Mouse (Mus musculus) limb, embryonic 15.5 days (tissue): ENCODE results near the gene Spint2. TPM values are rescaled to one million over a fixed set of nuclear protein-coding genes. Genes with fewer than 3 reads are reported as not detected.

ENCODE experiments used
- ATAC-seq: fragments of 200-750 bp; cut with Nextera tagmentation; 2 replicates; pipeline ENCODE4 v1.8.0; 2017; ENCODE audit warnings: low read depth, moderate TSS enrichment; ENCODE audit not compliant: insufficient number of reproducible peaks, low FRiP score, low TSS enrichment
- H3K27ac ChIP-seq: fragments of 300-500 bp; sonication (generic); 2 replicates; pipeline ENCODE4 v1.5.1; 2015; ENCODE audit warnings: moderate library complexity, mild to moderate bottlenecking, inconsistent platforms
- H3K27me3 ChIP-seq: fragments of 300-500 bp; sonication (generic); 2 replicates; pipeline ENCODE4 v1.6.1; 2015; ENCODE audit warnings: inconsistent platforms
- H3K36me3 ChIP-seq: fragments of 300-500 bp; sonication (generic); 2 replicates; pipeline ENCODE4 v1.6.1; 2015; ENCODE audit warnings: inconsistent platforms
- H3K4me1 ChIP-seq: fragments of 300-500 bp; sonication (generic); 2 replicates; pipeline ENCODE4 v1.6.1; 2015; ENCODE audit warnings: inconsistent platforms
- H3K4me2 ChIP-seq: fragments of 300-500 bp; sonication (generic); 2 replicates; pipeline ENCODE4 v1.6.1; 2015; ENCODE audit warnings: mild to moderate bottlenecking, inconsistent platforms
- H3K4me3 ChIP-seq: fragments of 300-500 bp; sonication (generic); 2 replicates; pipeline ENCODE4 v1.5.1; 2015; ENCODE audit warnings: mild to moderate bottlenecking, inconsistent platforms
- H3K9ac ChIP-seq: fragments of 300-500 bp; sonication (generic); 2 replicates; pipeline ENCODE4 v1.6.1; 2015; ENCODE audit warnings: inconsistent platforms
- H3K9me3 ChIP-seq: fragments of 300-500 bp; sonication (generic); 2 replicates; pipeline ENCODE4 v1.6.1; 2016; ENCODE audit warnings: inconsistent platforms
- WGBS: fragments of 180-500 bp; shearing (Covaris S2); methylation state at CpG from one replicate; pipeline ENCODE4 v1.1.7; 2015; 5-methylcytosine and 5-hydroxymethylcytosine counted together
- polyA plus RNA-seq: library from polyadenylated mRNA; unstranded; fragments of >200 nt; fragmentation: Nextera tagmentation; extraction: Ambion mirVana; gene quantifications from 2 replicates; pipeline ENCODE4 v1.2.1, GENCODE M21; 2015

Gene Spint2
- polyA plus RNA-seq, 1 experiment from 2014 or later: 194 TPM

- 83% methylated on average over 2 of the region's 2 CpGs for WGBS
- Histone ChIP-seq H3K4me1 (peaks cover 39% of the 10 kb centered on the region), H3K27me3 (no peaks in the 10 kb centered on the region), H3K4me3 (no peak overlapping the region), H3K36me3 (no peaks in the 10 kb centered on the region), H3K27ac (no peak overlapping the region), H3K9me3 (no peaks in the 10 kb centered on the region), H3K4me2 (no peak overlapping the region), H3K9ac (no peak overlapping the region)
- ATAC-seq: no peak
These were observed 6.4 kb upstream of the Spint2 start for GRCm38 (mm10) chr7:29288079-29288478.

DNA sequence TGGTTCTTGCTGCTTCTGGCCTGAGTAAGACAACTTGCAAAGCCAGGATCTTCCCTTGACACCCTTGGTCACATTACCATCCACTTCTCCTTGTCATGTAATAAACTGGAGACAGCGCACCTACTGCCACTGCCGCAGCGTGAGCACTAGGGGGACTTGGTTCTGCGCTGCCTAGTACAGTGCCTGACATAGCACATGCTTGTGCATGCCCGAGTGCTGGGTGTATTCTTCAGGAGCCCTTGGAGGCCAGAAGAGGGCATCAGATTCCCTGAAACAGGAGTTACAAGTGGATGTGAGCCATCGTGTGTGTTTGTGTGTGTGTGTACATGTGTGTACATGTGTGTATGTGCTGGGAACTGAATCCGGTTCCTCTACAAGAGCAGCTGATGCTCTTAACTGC lies 5.8 kb upstream of the Spint2 start:
- H3K4me3 ChIP-seq: no peak overlapping the region
- H3K4me2 ChIP-seq: no peak overlapping the region
- H3K4me1 ChIP-seq: peaks cover 33% of the 10 kb centered on the region
- H3K9me3 ChIP-seq: no peaks in the 10 kb centered on the region
- H3K27me3 ChIP-seq: peaks cover 4% of the 10 kb centered on the region
- no peak overlapping the region for H3K9ac ChIP-seq
- no peak overlapping the region for H3K27ac ChIP-seq
- no peaks in the 10 kb centered on the region for H3K36me3 ChIP-seq
- 80% methylated on average over 7 of the region's 7 CpGs for WGBS
- no peak for ATAC-seq

DNA sequence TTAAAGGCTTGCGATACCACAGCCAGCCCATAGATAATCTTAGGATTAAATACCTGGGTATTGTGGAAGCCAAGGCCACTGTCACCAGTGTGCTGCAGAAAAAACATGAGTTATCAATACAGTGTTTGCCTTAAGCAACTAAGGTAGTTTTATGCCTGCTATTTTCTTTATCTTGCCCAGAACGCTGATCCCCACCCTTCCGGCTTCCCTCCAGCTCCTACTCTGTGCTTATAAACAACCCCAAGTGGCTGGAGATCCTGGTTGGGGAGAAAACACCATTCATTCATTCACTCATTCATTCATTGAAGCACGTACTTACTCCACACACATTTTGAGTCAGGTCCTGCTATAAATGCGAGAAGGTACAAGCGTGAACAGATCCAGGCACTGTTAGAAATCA lies 2.8 kb upstream of the Spint2 start:
- H3K27me3 ChIP-seq: peaks cover 22% of the 10 kb centered on the region
- H3K9ac ChIP-seq: no peak overlapping the region
- ATAC-seq: no peak
- no peaks in the 10 kb centered on the region for H3K36me3 ChIP-seq
- H3K4me2 ChIP-seq: no peak overlapping the region
- 84% methylated on average over 6 of the region's 6 CpGs for WGBS
- no peak overlapping the region for H3K4me3 ChIP-seq
- no peak overlapping the region for H3K27ac ChIP-seq
- no peaks in the 10 kb centered on the region for H3K9me3 ChIP-seq
- peaks cover 32% of the 10 kb centered on the region for H3K4me1 ChIP-seq

GRCm38 (mm10) chr7:29283876-29284275 lies 2.2 kb upstream of the Spint2 start:
- Histone ChIP-seq H3K4me3 (no peak overlapping the region), H3K9me3 (no peaks in the 10 kb centered on the region), H3K4me1 (peaks cover 26% of the 10 kb centered on the region), H3K27me3 (peaks cover 22% of the 10 kb centered on the region), H3K9ac (no peak overlapping the region), H3K36me3 (no peaks in the 10 kb centered on the region), H3K4me2 (no peak overlapping the region), H3K27ac (no peak overlapping the region)
- WGBS: 90% methylated on average over 4 of the region's 4 CpGs
- ATAC-seq: no peak

- 8% methylated on average over 21 of the region's 21 CpGs for WGBS
- 0 out of 2 replicates have a peak, but pooled peaks have one; percentile 15 for ATAC-seq
- no peaks in the 10 kb centered on the region for H3K9me3 ChIP-seq
- H3K36me3 ChIP-seq: no peaks in the 10 kb centered on the region
- H3K27me3 ChIP-seq: peaks cover 22% of the 10 kb centered on the region
- H3K27ac ChIP-seq: peak overlapping the region; percentile 80
- peak overlapping the region; percentile 57 for H3K9ac ChIP-seq
- peak overlapping the region; percentile 99 for H3K4me2 ChIP-seq
- H3K4me1 ChIP-seq: peaks cover 23% of the 10 kb centered on the region
- peak overlapping the region; percentile 64 for H3K4me3 ChIP-seq
These were observed 402 bp upstream of the Spint2 start for GRCm38 (mm10) chr7:29282074-29282554.

DNA sequence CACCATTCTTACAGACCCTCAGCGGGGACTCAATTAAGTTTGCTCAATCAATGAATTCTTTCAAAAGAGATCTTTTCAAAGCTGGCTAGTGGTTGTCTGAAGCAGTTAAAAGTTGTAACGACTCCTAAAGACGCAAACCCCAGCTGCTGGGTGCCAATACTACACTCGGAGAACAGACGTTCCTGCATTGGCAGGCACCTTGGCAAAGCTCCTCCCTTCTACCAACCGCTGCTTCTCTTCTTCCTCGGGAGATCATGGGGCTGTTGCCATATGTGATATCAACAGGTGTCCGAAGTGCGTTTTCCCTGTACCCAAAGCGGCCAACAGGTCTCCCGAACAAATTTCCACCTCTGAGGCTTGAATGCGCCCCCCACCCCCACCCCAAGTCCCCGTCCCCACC lies 911 bp downstream of the Spint2 start:
- H3K27ac ChIP-seq: no peak overlapping the region
- no peak for ATAC-seq
- H3K9me3 ChIP-seq: no peaks in the 10 kb centered on the region
- H3K27me3 ChIP-seq: peaks cover 22% of the 10 kb centered on the region
- 7% methylated on average over 13 of the region's 13 CpGs for WGBS
- peak overlapping the region; percentile 99 for H3K4me2 ChIP-seq
- no peaks in the 10 kb centered on the region for H3K36me3 ChIP-seq
- peak overlapping the region; percentile 57; the same call in 1 of the 2 replicates for H3K9ac ChIP-seq
- H3K4me3 ChIP-seq: peak overlapping the region; percentile 64
- peaks cover 33% of the 10 kb centered on the region for H3K4me1 ChIP-seq

GRCm38 (mm10) chr7:29279924-29280323 lies 1.8 kb downstream of the Spint2 start:
- Histone ChIP-seq H3K4me1 (peaks cover 33% of the 10 kb centered on the region), H3K9me3 (no peaks in the 10 kb centered on the region), H3K9ac (no peak overlapping the region), H3K27ac (no peak overlapping the region), H3K4me3 (peak overlapping the region; percentile 64; the same call in 1 of the 2 replicates), H3K4me2 (peak overlapping the region; percentile 99), H3K27me3 (peaks cover 22% of the 10 kb centered on the region), H3K36me3 (no peaks in the 10 kb centered on the region)
- ATAC-seq: no peak
- WGBS: 72% methylated on average over 8 of the region's 8 CpGs

DNA sequence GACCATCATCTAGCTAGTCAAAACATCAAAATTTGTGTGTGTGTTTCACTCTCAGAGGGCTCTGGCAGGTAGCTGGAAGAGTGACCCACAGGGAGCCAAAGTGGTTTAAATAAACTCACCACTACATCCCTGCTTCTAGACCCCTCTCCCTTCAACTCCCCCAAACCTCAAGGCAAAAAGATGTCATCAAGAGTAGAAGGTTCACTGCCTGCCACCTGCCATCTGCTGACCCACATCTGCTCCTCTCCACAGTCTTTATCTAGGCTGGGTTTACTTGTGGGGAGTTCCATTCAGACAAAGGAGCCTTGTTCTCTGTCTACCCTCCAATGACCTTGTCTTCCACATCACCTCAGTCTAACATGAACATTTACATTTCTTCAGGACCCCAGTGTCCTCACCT lies 2.5 kb downstream of the Spint2 start:
- ATAC-seq: no peak
- Histone ChIP-seq H3K27ac (no peak overlapping the region), H3K9ac (no peak overlapping the region), H3K4me2 (no peak overlapping the region), H3K4me1 (peaks cover 33% of the 10 kb centered on the region), H3K27me3 (peaks cover 22% of the 10 kb centered on the region), H3K9me3 (no peaks in the 10 kb centered on the region), H3K4me3 (no peak overlapping the region), H3K36me3 (no peaks in the 10 kb centered on the region)

DNA sequence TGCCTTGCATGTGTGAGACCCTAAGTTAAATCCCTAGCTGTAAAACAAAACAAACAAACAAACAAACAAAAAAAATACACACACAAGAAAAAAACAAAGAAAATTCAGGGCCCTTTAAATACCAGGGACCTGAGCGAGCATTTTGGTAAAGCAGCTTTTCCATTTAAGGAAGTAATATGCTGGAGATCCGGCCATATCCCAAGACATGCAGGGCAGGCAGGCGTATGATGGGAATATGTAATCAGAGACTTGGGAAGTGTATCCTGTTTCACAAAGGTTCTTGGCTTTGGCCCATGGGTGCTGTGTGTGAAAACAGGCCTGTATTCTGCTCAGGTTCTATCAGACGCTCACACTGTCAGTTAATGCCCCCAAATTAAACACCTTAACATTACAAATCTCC lies 4.2 kb downstream of the Spint2 start:
- H3K9ac ChIP-seq: no peak overlapping the region
- H3K36me3 ChIP-seq: no peaks in the 10 kb centered on the region
- H3K4me1 ChIP-seq: peaks cover 43% of the 10 kb centered on the region
- H3K4me3 ChIP-seq: no peak overlapping the region
- peaks cover 19% of the 10 kb centered on the region for H3K27me3 ChIP-seq
- H3K27ac ChIP-seq: no peak overlapping the region
- no peaks in the 10 kb centered on the region for H3K9me3 ChIP-seq
- no peak overlapping the region for H3K4me2 ChIP-seq
- no peak for ATAC-seq
- 82% methylated on average over 4 of the region's 4 CpGs for WGBS

GRCm38 (mm10) chr7:29276715-29277114 lies 5.0 kb downstream of the Spint2 start:
- Histone ChIP-seq H3K4me3 (no peak overlapping the region), H3K4me2 (no peak overlapping the region), H3K9ac (no peak overlapping the region), H3K9me3 (no peaks in the 10 kb centered on the region), H3K4me1 (peaks cover 42% of the 10 kb centered on the region), H3K27ac (0 out of 2 replicates have a peak overlapping the region, but pooled peaks have one; percentile 7), H3K27me3 (peaks cover 11% of the 10 kb centered on the region), H3K36me3 (no peaks in the 10 kb centered on the region)
- 19% methylated on average over 5 of the region's 5 CpGs for WGBS
- ATAC-seq: no peak

- WGBS: 49% methylated on average over 8 of the region's 8 CpGs
- Histone ChIP-seq H3K4me1 (peaks cover 35% of the 10 kb centered on the region), H3K27ac (peak overlapping the region; percentile 68), H3K36me3 (no peaks in the 10 kb centered on the region), H3K9me3 (no peaks in the 10 kb centered on the region), H3K4me2 (no peak overlapping the region), H3K9ac (no peak overlapping the region), H3K4me3 (no peak overlapping the region), H3K27me3 (no peaks in the 10 kb centered on the region)
- 0 out of 2 replicates have a peak, but pooled peaks have one; percentile 40 for ATAC-seq
These were observed 9.8 kb downstream of the Spint2 start for GRCm38 (mm10) chr7:29271687-29272465.

- Histone ChIP-seq H3K27ac (no peak overlapping the region), H3K4me3 (no peak overlapping the region), H3K9ac (no peak overlapping the region), H3K36me3 (no peaks in the 10 kb centered on the region), H3K9me3 (no peaks in the 10 kb centered on the region), H3K4me1 (peaks cover 28% of the 10 kb centered on the region), H3K4me2 (no peak overlapping the region), H3K27me3 (no peaks in the 10 kb centered on the region)
- 82% methylated on average over 4 of the region's 4 CpGs for WGBS
- ATAC-seq: no peak
These were observed 11.3 kb downstream of the Spint2 start for GRCm38 (mm10) chr7:29270445-29270844.
